Mouse (Mus musculus) embryo, embryonic 11.5 days (tissue): ENCODE measurements at regions not wholly inside any gene's neighbourhood (a gene's known extent, or its start where the extent isn't known, plus 50 kb on each side); places are given as distances from the start of the nearest gene placed in this dataset.

Source experiments
- DNase-seq: peaks from one replicate; pipeline ENCODE4 v3.0.0-alpha.2; 2012; ENCODE audit warnings: low read depth, low spot score

GRCm38 (mm10) chr3:121618561-121618960 is 52.0 kb upstream of the 4930432M17Rik start:
- DNase-seq: no peak

GRCm38 (mm10) chr3:121618161-121618560 is 52.4 kb upstream of the 4930432M17Rik start:
- no peak for DNase-seq

DNA sequence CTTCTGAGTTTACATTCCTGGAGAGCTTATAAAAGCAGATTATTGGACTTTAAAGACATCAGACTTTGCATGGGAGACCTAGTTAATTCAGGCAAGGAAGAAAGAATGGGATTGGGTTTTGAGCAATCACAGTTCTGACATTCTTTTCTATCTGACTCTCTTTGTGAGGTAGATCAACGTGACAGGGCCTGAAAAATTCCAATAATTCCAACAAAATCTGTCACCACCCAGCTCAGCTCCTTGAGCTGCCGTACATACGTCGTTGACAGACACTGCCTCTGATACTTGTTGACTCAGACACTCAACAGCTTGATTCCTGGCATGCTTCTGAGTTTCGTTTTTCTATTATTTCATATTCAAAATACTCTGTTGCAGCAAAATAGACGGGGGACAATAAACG is 53.2 kb upstream of the 4930432M17Rik start:
- no peak for DNase-seq

GRCm38 (mm10) chr3:121616075-121616474 is 54.5 kb upstream of the 4930432M17Rik start:
- no peak for DNase-seq

- DNase-seq: no peak
Observed at GRCm38 (mm10) chr3:121614741-121615140, 55.8 kb upstream of the 4930432M17Rik start.

- no peak for DNase-seq
Observed at GRCm38 (mm10) chr3:121613224-121613623, 57.3 kb upstream of the 4930432M17Rik start.

DNA sequence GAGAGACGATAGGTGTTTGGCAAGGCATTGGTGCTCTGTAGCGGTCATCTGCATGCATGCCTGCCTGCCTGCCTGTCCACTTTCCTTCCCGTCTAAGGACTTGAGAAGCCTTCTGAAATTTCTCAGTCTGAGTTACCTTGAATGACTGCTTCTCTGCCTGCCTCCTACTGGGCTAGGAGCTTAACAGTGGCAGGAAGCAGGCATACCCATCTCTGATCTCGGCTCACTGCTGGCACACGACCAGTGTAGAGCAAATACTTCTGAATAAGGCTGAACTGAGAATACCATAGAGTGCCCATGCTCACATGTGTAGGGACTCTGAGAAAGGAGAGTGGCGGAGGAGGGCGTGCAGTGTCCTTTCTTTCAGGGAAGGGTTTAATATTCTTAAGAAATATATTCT is 60.7 kb upstream of the 4930432M17Rik start:
- DNase-seq: no peak

DNA sequence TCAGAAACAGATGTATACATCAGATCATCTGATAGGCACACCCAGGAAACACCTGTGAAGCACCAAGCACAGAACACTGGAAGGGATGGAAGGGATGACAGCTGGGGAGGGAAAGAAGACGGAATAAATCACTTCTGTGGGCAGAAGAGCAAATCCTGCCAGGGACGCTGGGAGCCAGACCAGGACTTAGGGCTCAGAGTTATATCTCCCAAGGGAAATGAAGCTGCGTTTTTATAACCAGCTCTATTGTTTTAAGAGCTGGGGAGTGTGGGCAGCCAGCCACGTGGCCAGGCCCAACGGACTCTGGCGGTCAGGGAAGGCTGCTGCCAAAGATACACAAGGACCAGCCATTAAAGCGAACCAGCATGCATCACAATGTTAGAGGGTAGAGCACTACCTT is 61.5 kb upstream of the 4930432M17Rik start:
- DNase-seq: peak; percentile 26

GRCm38 (mm10) chr3:121604737-121605136 is 65.8 kb upstream of the 4930432M17Rik start:
- DNase-seq: no peak

DNA sequence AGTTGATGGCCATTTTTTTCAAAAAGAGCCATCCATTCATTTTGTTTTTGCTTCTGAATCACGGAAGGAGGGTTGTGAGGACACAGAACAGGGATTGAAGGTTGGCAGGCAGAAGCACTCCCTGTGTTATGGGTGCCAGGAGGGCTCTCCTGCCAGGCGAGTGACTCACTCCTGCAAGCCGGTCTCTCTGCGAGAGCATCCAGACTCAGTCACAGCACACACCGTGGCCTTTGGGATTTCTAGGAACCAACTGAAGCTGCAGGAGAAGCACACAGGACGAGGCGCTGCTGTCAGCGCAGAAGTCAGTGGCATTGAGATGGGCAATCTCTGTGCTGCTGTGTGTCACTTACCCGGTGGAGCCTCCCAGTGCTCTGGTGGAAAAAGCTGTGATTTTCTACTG is 66.5 kb upstream of the 4930432M17Rik start:
- DNase-seq: no peak

GRCm38 (mm10) chr3:121602826-121603370 is 67.7 kb upstream of the 4930432M17Rik start:
- DNase-seq: no peak

DNA sequence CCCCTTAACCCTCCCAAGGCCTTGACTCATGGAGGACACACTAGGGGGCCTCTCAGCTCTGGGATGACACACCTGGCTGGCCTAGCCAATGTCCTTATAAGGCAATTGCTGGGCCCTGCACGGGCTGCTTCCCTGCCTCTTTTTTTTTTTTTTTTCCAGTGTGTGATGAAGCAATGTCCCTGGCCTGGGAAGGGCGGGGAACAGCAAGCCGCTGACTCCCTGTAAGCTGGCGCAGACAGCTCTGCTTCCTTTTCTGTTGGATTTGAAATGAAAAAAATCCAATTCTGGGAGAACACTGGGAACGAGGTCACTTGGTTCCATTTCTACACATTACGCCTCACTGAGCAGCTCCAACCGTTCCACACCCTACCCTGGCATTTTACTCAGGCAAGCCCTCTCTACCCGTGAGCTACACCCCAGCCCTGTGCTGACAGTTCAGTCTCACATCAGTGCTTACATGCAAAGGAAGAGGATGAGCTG is 68.4 kb upstream of the 4930432M17Rik start:
- no peak for DNase-seq

- DNase-seq: no peak
Observed at GRCm38 (mm10) chr3:121600841-121601240, 68.6 kb upstream of the Slc44a3 start.

- DNase-seq: no peak
Observed at GRCm38 (mm10) chr3:121600388-121600787, 68.2 kb upstream of the Slc44a3 start.

- no peak for DNase-seq
Observed at GRCm38 (mm10) chr3:121597988-121598387, 65.8 kb upstream of the Slc44a3 start.

DNA sequence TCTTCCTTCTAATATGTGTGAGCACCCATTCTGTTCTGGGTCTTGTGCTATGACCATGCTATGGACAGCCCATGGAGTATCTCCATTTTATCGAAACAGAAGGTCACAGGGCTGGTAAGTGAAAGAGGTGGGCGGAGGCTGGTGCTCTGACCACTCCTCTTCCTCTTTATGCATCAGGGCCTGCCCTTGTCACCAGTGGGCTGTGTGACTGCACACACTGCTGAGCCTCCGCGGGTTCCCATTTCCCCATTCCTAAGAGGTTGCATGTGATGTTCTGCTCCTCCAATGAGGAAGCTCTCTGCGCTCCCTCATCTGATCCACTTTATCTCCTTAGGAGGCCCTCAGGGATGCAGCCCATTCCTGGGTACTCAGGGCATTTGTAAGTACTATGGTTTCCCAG is 65.0 kb upstream of the Slc44a3 start:
- no peak for DNase-seq

DNA sequence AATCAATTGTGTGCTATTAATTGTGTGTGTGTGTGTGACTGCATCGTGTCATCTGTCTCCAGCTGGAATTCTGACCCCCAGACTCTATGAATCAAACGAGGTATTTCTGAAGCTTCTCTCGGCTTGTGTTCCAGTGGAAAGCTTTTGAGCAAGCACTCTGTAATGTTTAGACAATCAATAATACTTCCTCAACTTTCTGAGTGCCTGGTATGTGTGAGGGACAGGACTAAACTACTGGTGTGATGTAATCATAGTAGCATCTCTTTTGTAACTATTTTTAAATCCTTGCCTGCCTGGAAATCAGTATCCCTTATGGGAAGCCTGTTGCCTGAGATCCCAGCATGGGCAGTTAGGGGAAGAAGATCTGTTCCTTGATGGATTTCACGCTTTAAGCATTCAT is 62.4 kb upstream of the Slc44a3 start:
- no peak for DNase-seq

- no peak for DNase-seq
Observed at GRCm38 (mm10) chr3:121593598-121594117, 61.5 kb upstream of the Slc44a3 start.

- no peak for DNase-seq
Observed at GRCm38 (mm10) chr3:121593143-121593542, 60.9 kb upstream of the Slc44a3 start.

- DNase-seq: no peak
Observed at GRCm38 (mm10) chr3:121589494-121589885, 57.3 kb upstream of the Slc44a3 start.

DNA sequence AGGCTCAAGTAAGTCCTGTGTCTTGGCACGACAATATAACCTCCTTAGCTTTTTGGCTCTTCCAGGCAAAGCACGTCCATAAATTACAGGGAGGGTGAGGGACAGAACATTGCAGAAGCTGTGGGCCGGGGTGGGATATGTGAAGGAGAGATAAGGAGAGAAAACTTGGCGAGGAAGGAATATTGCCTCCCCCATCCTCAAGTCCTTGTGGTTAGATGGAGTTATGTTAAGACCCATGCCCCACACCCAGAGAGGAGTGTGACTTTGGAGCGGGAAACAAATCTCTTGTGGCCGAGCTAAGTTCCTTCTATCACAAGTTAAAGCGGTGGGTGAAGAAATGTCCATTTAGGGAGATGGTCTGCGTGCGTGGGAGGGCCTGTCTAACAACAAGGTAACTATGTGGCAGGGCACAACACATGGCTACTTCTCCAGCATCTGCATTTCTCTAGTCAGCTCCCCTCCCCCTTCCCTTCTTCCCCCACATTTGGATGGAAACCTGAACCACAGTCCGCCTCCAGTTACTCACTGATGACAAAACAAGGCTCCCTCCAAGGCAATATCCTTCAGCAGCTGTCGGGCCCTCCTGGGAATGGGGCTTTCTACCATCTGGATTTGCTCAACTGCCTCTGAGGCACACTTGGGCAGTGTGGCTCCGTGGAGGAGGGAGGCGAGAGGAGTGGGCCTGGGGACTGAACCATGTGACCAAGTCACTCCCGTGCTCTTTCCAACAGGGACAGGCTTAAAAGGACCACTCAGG is 56.7 kb upstream of the Slc44a3 start:
- DNase-seq: peak; percentile 78

DNA sequence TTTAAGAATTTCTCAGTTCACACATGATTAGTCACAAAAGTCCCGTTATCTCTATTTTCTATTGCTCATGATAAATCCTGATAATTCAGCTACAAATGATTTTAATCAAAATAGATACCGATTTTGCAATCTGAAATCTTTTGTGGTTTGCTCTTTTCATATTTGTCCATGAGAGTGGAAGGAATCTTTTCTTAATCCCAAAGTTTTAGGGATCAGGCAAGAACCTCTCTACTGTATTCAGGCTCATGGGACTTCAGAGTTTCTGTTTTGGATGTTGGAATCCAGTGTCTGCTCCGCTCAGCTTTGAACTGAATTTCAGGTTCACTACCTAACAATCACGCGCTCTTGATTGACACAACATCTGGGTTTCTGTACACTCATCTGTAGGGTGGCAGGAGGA is 53.1 kb upstream of the Slc44a3 start:
- no peak for DNase-seq

GRCm38 (mm10) chr3:121584736-121585151 is 52.5 kb upstream of the Slc44a3 start:
- DNase-seq: no peak
